Mouse (Mus musculus) large intestine, adult 2 months (tissue): ENCODE results near the gene Crat. TPM values are rescaled to one million over a fixed set of nuclear protein-coding genes. Genes with fewer than 3 reads are reported as not detected.
A peak's percentile ranks its signal among the peaks of the same experiment; 100 is the strongest.
"Not testable (repeated sequence)": the region's sequence is repeated elsewhere in the genome, so short reads cannot be mapped to it uniquely, and the experiment has no call there.

Source experiments
- DNase-seq: peaks from one replicate; pipeline ENCODE4 v3.0.0-alpha.2; 2012; ENCODE audit warnings: low read depth, low spot score
- WGBS: fragments of 180-500 bp; shearing (Covaris S2); methylation state at CpG from one replicate; pipeline ENCODE4 v1.1.7; 2018; 5-methylcytosine and 5-hydroxymethylcytosine counted together
- polyA plus RNA-seq: library from polyadenylated mRNA; depleted of rRNA; stranded (reverse); fragments of >200 nt; gene quantifications from 2 replicates; pipeline ENCODE4 v1.2.3, GENCODE M21; 2012

The Crat gene
- polyA plus RNA-seq, 1 experiment = 45.4 TPM

- no peak for DNase-seq
- 10% methylated on average over 15 of the region's 15 CpGs for WGBS
These were observed 26.2 kb upstream of the Crat start for GRCm38 (mm10) chr2:30441518-30442497.

- WGBS = 15% methylated on average over 12 of the region's 12 CpGs
- DNase-seq = no peak
These were observed 25.3 kb upstream of the Crat start for GRCm38 (mm10) chr2:30440701-30441517.

GRCm38 (mm10) chr2:30440211-30440700 is 24.6 kb upstream of the Crat start:
- 30% methylated on average over 3 of the region's 3 CpGs for whole genome bisulfite sequencing
- DNase-seq = no peak

GRCm38 (mm10) chr2:30439631-30440030 is 24.0 kb upstream of the Crat start:
- DNase-seq = no peak
- 92% methylated on average over 6 of the region's 6 CpGs for WGBS

- DNase-seq = no peak
- 92% methylated on average over 4 of the region's 4 CpGs for WGBS
These were observed 22.2 kb upstream of the Crat start for GRCm38 (mm10) chr2:30437791-30438190.

GRCm38 (mm10) chr2:30436809-30437208 is 21.2 kb upstream of the Crat start:
- no peak for DNase-seq
- WGBS = 86% methylated on average over 4 of the region's 4 CpGs

- WGBS = 35% methylated on average over 5 of the region's 5 CpGs
- DNase-seq = no peak
These were observed 20.5 kb upstream of the Crat start for GRCm38 (mm10) chr2:30436156-30436545.

- DNase-seq = no peak
- WGBS = 50% methylated on average over 5 of the region's 5 CpGs
These were observed 19.9 kb upstream of the Crat start for GRCm38 (mm10) chr2:30435326-30436155.

GRCm38 (mm10) chr2:30429156-30429555 is 13.5 kb upstream of the Crat start:
- no peak for DNase-seq

GRCm38 (mm10) chr2:30421432-30421831 is 5.8 kb upstream of the Crat start:
- WGBS = 50% methylated on average over 4 of the region's 4 CpGs

GRCm38 (mm10) chr2:30419112-30419511 is 3.5 kb upstream of the Crat start:
- DNase-seq = no peak
- WGBS = 56% methylated on average over 10 of the region's 10 CpGs

More at GRCm38 (mm10) chr2:30421432-30421831, 5.8 kb upstream of the Crat start:
- DNase-seq = no peak

GRCm38 (mm10) chr2:30418259-30418658 is 2.6 kb upstream of the Crat start:
- DNase-seq = no peak
- 69% methylated on average over 6 of the region's 6 CpGs for WGBS

- DNase-seq = no peak
- 33% methylated on average over 5 of the region's 5 CpGs for WGBS
These were observed 2.1 kb upstream of the Crat start for GRCm38 (mm10) chr2:30417595-30418165.

GRCm38 (mm10) chr2:30417154-30417553 is 1.5 kb upstream of the Crat start:
- not testable (repeated sequence) for DNase-seq
- WGBS = 51% methylated on average over 6 of the region's 6 CpGs

- 0% methylated on average over 7 of the region's 7 CpGs for WGBS
- DNase-seq = no peak
These were observed 994 bp upstream of the Crat start for GRCm38 (mm10) chr2:30416649-30416965.

- WGBS = under 1% methylated on average over 63 of the region's 67 CpGs
- peak; percentile 42 for DNase-seq
These were observed 479 bp upstream of the Crat start, which contains the start of gene Ptpa for GRCm38 (mm10) chr2:30415936-30416648. Gene Ptpa, plus strand, starts transcription at chr2:30416039.

- 55% methylated on average over 5 of the region's 5 CpGs for whole genome bisulfite sequencing
- no peak for DNase-seq
These were observed 932 bp downstream of the Crat start for GRCm38 (mm10) chr2:30414681-30415080.

GRCm38 (mm10) chr2:30414101-30414500 is 1.5 kb downstream of the Crat start:
- WGBS = 64% methylated on average over 4 of the region's 4 CpGs

More at GRCm38 (mm10) chr2:30414101-30414500, 1.5 kb downstream of the Crat start:
- no peak for DNase-seq
